Mouse (Mus musculus) CD8-positive naive resting alpha-beta T cell, adult 2 months (primary cell): ENCODE measurements around the gene Exo5.

ENCODE experiments used
- DNase-seq, 2 experiments: peaks; one replicate each; pipeline ENCODE4 v3.0.0; 2022; ENCODE audit warnings: low read depth in 2 of 2, low spot score in 2 of 2

Gene Exo5

DNA sequence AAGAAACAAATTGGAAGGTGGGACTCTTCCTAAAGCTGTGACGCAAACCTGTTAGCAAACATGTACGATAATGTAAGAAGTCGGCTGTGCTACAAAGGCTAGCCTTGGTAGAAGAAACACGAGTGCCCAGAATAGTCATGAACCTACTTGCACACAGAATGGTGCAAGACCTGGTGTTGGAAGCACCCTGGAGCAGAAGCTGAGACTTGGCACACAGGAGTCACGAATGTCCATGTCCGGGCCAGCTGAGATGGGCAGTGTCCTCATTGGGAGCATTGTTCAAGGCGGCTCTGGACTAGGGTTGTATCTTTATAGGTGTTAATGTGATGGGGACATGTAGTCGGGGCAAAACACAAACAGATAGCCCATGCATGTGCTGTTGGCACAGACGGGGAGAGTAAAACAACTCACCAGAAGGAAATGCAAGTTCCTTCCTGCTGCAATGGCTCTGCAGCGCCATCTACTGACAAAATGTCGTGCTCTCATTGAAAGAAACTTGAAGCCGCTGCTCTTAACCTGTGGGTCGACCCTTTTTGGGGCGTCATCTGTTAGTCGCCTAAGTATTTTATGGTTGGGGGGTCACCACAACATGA lies 15.2 kb downstream of the Exo5 start:
- DNase-seq = peak; percentile 33 to 52

DNA sequence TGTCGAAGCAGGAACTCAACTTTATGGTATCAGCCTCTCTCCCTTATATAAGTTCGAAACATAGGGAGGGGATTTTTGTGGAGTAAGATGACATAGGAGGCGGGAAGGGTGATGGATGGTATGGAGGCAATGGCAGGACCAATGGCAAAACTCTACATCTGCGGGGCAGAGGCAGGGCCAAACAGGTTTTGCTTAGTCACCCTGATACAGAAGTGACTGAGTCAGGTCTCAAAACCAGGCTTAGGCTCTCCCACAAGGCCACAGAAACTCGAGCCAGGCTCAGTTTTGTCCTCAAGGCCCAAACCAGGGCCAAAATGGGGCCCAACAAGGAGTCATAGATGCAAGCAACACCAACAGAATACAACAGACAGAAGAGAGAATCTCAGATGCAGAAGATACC lies 19.2 kb downstream of the Exo5 start:
- no peak for DNase-seq

DNA sequence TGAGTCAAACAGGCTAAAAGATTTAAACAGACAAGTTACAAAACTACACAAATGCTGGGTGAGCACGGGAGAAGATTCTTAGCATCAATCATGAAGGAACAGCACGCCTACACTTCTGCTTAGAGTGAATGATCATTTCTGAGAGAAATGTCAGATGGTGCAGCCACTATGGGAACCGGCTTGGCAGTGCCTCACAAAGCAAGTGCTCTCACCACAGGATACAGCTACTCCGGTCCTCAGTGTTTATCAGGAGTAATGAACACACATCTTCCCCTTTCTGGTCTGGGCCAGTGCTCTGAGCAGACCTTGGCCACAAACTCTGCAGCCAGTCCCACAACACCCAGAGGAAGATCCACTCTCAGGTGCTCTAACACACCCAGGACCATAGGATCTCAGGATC lies 20.3 kb downstream of the Exo5 start:
- DNase-seq = no peak

DNA sequence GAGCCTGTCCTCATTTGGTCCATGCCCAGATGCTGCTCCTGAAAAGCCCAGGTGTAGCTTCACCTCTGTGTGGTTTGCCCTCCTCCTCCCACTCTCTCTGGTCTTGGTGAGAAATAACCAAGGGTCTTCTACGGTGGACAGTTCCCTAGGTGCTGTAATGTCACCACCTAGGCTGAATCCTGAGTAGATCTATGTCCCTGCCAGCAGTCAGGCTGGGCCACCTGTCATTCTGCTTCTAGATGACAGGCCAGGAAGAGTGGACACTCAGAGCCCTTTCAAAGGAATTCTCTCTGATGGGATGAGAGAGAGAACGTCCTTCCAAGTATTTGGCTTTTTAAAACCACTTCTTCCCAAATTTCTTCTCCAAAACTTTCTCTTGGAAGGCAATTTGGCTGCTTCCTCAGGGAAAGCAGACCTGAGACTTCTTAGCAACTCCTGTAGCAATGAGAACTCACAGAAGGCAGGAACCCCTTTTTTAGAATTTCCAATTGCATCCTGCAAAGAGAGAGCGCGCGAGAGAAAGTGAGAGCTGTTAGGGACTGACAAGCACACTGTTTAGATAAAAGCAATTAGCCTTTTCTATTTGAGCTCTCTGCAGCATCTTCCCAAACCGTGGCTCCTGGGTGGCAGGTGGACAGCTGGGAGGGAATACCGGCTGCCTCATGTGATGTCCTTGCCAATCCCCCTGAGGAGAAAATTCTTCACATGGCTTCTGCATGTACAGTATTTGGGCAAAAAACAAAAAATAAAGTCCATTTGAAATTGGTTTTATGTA lies 28.8 kb downstream of the Exo5 start:
- DNase-seq = no peak

DNA sequence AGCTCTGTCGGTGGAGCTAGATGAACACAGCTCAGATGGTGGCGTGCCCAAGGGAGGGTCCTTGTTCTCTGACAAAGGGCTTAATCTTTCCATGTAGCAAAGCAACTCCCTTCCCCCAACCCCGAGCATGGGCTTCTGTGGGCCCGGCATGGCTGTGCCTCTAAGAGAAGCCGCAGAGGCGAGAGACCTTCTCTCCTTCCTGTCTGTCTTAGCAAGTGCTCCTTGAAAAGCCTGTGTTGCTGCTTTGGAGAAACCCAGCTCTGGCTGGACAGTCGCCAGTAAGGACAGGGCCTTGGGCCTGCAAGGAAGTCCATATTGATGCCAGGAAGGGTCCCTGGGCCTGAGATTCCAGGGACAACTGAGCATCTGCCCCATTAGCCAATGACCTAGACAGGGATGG lies 29.6 kb downstream of the Exo5 start:
- no peak for DNase-seq

DNA sequence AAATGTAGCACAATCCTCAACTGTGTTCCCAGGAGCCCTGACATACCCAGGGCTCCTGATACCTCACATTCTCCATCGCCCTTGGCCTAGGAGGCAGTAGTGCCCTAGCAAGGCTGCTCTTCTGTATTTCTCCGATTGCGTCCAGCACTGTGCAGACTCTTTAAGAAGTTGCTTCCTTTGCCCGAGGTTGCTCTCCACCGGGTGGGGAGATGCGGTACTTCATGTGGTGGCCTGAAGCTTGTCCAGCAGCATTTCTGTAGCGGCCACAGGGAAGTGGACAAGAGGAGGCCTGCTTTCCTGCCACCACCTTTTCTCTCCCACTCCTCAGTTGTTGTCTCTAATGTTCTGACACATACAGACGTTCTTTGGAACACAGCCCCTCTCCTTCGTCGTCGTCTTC lies 30.2 kb downstream of the Exo5 start:
- no peak for DNase-seq

DNA sequence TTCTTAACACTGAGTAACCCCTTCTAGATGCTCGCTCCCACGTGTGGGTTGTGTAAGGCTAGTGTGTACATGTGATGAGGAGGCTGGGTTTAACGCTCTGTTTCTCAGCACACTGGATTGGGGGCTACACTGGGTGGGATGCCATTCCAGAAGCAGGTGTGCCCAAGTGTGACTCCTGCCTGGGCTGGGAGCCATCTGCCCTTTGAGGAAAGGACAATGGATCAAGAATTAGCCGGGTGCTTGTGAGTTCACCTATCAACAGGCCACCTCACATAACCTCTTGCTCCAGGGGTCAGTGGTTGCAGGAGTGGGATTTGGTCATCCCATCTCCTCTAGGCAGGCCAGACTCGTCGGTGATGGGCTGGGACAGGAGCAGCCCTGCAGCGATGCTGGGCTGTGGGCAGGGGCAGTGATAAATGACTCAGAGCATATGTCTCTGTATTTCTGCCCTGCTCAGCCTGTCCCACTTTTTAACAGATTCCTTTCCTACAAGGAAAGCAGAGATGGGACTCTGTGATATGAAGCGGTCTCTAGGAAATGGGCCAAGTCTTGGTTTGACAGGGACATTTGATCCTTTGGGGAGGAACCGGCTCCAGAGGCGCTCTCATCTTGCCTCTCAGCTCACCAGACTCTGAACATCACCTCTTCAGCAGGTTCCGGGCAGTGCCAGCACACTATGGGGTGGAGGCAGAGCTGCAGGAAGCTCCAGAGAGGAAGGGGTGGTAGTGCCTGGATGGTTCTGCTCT lies 31.0 kb downstream of the Exo5 start:
- no peak for DNase-seq

DNA sequence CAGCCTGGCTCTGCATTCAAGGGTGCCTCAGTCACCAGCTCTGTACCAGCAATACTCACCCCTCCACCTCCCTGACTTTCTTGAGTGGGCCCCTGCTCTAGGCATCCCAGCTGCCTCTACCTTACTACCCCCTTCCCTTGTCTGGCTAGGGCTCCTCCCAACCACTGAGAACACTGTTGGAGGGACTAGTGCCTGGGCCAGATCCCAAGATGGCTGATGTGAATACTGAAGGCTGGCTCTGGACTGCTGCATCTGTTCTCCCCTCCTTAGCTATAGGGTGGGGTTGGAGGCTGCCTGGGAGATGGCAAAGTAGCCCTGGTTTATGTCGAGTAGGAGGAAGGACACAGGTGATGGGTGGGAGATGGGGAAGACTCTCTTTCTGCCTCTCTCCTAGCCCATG lies 32.3 kb downstream of the Exo5 start:
- DNase-seq = no peak

DNA sequence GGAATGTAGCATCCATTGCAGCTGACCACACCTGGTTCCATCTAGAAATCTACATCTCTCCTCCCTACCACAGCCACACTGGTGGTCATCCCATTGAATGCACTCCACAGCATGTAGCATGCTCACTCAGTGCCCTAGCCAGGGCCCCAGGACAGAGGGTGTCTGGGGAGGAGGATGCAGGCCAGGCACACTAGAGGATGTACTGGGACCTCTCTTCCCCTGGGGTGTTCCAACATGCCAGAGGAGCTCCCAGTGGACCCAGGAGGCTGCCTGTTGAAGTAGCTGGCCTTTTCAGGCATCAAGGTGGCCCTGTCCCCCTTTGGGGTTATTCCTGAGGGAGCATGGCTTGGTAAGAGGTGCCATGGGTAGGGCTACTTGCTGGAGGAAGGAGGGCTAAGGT lies 32.9 kb downstream of the Exo5 start:
- DNase-seq = no peak

DNA sequence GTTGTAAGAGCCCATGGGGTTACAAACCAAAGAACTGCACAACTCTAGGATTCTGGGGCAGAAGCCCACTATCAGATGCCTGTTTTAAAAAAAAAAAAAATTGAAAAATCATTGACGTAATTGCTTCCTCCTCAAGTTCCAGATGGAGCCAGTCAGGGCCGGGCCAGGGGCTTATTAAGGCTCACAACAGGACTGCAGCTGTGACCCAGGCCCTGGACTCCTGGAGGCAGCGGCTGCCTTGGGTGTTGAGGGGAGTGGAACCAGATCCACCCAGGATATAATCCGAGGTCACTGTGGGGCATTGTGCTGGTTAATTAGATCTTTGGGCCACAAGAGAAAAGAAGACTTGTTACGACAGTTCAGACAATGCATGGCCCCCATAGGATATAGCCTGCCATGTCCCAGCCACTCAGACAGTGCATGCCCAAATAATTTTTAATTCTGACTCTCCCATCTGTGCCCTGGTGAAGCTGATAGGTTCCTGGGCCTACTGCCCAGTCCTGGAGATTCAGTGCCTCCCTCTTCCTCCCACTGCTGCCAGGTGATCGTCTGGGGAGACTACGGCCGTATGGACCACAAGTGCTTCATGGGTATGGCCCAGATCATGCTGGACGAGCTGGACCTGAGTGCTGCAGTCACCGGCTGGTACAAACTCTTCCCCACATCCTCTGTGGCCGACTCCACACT lies 33.9 kb downstream of the Exo5 start:
- DNase-seq = no peak

DNA sequence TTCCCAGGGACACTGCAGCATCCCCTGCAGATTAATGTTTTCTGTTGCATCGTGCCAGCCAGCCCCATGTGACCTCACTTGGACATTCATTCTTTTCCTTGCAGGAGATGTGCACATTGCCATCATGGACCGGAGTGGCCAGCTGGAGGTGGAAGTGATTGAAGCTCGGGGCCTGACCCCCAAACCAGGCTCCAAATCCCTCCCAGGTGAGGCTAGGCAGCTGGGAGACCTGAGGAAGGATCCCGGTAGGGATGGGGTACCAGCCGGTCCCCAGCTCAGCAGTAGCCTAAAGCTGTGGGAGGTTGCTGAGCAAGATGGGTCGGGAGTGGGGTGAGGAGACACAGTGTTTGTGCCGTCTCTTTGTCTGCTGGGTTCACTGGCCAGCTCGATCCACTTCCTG lies 35.9 kb downstream of the Exo5 start:
- DNase-seq = no peak

DNA sequence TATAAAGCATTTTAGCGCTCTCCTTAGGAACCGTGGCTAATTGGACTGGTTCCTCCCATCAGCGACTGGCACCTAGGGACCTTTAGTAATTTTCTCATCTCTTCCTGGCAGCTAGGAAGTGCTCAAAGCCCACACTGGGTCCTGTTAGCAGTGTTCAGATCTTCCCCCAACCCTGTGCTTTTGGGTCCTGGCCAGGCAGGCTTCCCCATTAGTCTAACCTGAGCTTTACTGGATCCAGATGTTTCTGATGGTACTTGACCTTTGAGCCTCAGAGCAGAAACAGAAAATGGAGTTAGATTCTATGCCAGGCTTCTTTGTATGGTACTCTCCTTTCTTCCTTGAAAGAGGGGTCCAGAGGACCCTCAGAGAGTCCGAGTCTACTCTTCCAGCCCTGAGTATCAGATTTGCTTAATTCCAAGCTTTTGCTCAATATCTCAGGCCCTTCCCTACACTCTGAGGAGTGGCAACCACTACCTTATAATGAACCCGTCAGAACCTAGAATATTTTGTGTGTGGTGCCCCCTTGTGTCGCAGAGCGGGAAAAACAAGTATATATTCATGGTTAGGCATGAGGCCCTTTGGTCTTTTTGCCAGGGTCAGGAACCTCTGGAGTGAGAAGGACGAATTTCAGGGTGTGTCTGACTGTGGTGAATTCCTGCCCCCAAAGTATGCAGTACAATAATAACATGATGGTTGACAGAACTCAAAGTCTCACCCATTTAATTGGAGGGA lies 37.3 kb downstream of the Exo5 start:
- peak; percentile 30 to 50 for DNase-seq

DNA sequence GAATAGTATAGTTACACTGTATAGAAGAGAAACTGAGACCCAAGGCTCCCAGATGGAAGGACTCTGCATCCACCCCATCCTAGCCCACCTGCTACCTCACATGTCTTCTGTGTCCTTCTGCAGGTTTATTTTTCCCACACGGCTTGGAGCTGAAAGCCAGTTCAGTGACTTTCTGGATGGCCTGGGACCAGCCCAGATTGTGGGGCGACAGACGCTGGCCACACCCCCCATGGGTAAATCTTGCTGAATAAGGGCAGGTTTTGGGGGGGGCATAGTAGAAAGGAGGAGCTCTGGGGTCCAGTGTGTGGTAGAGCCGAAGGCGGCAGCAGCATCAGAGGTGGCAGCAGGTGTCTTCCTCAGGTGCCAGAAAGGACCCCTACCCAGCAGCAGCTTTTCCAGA lies 38.0 kb downstream of the Exo5 start:
- no peak for DNase-seq

DNA sequence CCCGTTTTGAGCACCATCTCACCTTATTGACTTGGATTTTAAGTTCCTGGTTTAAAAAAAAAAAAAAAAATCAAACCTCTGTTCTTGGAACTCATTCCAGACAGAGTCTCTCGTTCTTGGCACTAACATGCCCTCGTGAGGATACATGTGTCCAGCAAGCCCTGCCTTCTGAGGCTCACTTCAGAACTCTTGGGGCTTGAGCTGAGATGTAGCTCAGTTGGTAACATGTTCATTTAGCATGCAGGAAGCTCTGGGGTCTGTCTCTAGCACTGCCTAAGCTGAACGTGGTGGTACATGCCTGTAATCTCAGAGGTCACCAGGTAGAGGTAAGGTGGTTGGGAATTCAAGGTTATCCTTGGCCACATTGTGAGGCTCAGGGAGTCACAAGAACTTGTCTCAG lies 38.7 kb downstream of the Exo5 start:
- DNase-seq = no peak

DNA sequence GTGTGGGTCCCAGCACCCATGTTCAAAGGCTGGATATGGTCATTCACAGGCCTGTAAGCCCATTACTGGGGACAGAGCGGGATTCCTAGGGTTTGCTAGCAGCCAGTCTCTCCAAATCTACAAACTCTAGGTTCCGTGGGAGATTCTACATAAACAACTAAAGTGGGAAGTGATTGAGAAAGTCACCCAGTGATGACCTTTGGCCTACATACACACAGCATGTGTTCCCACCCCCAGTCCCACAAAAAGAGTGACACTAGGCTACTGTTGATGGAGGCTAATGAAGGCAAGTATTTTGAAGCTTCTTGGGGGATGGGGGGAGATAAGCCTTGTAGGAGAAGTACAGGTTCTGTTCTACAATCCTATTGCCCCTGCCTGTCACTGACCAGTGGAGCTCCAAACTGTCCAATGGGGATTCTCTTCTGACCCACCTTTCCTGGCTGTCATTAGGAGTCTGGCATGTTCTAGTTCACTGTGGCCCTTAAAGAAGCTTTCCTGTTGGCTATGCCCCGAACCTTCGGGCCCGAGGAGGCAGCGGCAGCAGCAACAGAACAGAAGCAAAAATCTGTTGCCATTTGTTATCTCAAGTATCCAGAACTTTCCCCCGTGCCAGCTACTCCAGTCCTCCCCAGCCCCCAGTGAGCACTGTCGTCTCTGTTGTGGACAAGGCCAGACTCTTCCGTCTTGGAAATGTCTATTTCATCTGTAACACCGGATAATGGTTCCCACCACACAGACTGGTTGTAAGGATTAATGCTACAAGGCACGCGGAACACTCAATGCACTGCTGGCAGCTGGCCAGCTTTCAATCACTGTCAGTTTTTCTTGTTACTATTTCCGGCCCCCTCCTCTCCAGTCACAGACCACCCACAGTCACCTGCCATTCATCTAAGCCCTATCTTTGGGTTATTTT lies 39.4 kb downstream of the Exo5 start:
- no peak for DNase-seq

DNA sequence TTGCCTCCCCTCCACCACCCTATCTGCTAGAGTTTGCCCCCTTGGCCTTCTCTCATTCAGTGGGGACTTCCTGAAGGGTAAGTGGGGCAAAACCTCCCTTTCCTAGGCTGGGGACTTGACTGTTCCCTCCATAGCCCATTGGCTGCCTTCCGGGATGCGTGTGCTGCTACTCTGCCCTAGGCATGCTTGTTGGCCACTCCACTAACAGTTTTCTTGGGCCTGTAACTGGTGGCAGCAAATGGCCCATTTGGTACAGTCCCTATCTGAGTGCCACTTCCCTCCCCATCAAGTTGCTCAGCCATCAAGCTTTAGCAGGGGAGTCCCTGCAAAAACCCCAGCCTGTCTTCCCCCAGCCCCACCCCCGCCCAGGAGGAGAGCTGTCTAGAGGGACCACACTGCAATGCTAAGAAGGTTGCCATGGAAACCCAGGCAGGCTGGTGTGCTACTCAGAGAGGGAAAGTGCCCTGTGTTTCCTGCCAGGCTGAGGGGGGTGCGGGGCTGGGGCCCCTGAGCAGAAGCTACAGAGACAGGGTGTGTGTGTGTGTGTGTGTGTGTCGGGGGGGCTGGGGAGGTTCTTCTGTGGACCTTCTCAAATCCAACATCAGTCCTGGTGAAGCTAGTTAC lies 42.7 kb downstream of the Exo5 start:
- peak in 1 of 2 experiments; percentile 8 for DNase-seq

DNA sequence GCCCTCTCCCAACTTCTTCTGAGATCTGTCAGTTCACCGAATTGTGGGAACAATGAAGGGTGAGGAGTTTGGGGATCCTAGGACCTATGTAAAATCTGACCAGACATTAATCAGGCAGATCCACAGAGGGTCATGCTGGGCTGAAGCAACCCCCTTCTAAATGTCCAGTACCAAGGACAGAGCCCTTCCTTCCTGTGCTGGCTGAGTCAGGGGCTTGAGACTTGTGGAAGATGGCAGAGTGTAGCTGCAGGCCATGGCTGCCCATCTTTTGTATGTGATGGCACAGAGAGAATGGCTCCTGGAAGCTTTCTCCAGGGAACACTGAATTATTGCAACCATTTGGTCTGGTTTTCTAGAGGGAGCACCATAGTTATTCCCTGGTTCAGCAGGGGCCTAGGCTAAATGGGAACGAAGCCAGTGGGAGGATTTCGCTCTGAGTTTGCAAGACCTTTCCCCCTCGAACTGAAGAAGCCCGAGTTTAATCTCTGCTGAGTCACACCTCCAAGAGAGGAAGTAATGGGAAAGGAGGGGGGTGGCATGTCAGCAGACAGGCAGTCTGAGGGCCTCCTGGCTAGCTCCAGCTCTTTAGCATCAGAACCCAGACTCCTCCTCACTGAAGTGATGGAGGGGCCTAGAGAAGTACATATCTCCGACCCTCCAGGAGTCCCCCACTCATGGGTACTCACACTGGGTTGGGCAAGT lies 43.9 kb downstream of the Exo5 start:
- DNase-seq = no peak

DNA sequence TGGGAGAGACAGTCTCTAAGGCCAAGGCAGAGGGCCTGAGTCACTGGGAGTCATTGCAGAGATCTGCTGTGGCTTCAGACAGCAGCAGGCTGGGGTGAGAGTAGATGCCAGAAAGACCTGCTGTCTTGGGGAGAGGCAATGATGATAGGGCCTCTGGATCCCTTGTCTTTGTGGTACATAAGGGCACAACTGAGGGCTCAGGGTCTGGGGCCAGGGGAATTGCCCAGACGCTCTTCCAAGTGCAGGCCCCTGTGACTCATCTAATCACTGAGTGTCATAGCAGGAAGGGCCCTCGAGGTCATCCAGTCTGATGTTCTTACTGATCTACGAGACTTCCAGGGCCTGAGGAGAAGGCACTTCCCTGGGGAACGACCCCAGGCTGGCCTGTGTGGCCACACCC lies 45.4 kb downstream of the Exo5 start:
- DNase-seq = no peak

DNA sequence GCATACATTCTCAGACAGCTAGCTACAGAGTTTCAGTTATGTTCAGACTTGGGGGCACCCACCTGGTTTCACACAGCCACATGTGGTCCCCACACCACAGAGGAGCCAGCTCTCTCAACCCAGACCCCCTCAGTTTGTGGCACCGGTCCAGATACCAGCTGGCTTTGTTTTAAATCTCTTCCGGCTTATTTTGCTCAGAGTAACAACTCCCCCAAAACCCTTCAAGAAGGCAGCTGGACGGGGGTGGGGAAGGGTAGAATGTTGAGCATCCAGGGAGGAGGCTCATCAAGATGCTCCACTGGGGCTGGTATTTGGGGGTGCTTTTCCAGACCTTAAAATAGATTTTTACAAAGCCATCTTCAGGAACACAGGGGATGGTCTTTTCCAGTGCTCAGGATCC lies 46.1 kb downstream of the Exo5 start:
- no peak for DNase-seq
